Mouse (Mus musculus): ENCODE data around the gene Zfp787. TPM values are rescaled to one million over a fixed set of nuclear protein-coding genes. Genes with fewer than 3 reads are reported as not detected.
"Not testable (repeated sequence)": the region's sequence is repeated elsewhere in the genome, so short reads cannot be mapped to it uniquely, and the experiment has no call there.

Gene Zfp787
- 10 to 100 TPM; 25.1 to 27.3 TPM for total RNA-seq (2021)

DNA sequence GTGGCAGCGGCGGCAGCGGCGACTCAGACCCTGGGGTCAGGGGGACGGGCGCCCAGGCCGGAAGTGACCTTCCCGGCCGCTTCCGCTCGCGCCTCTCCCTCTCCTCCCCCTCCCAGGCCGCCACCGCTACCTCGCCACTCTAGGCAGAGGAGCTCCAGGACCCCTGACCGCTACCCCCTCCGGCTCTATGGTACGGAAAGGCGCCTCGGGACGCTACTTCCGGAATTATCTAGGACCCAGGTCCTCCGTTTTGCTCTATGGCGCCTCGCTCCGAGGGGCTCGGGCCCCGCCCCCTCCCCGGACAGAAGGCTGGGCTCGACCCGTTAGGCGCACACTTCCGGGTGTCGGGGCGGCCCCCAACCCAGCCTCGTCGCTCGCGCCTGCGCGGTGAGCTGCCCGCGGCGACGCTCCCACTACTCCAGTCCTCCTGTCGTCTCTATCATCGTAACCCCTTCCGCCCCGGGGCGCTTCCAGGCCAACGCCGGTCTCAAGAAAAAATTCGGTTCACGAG, at the start of gene Zfp787:
TSS of gene Zfp787 (minus strand) at position 97 of the 511 bp plus-strand sequence.
- intact Hi-C loops (cut with DNase I): loop anchor here (1.0 kb wide), 1 partner anchor 16 kb away; the partner anchor contains the start of gene Zfp444
- peak; percentile 97 to 98 for DNase-seq (ENCODE audit: low spot score in 2 of 2)

DNA sequence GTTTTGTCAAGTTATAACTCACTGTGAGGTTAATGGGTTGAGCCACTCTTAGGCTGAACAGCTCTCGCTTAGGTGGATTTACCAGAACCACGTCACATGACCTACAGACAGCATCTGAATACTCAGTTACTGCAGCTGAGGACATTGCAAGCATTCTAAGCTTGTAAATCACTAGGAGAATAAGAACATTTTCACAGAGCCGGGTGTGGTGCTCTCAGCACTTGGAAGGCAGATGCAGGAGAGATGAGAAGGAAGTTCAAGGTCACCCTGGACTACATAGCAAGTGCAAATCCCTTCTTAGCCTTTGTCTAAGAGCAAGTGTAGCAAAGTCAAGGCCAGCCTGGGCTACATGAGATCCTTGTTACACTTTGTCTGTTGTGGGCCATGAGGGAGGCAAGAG, 48.4 kb upstream of the Zfp787 start:
- no peak for DNase-seq (ENCODE audit: low spot score in 2 of 2)

DNA sequence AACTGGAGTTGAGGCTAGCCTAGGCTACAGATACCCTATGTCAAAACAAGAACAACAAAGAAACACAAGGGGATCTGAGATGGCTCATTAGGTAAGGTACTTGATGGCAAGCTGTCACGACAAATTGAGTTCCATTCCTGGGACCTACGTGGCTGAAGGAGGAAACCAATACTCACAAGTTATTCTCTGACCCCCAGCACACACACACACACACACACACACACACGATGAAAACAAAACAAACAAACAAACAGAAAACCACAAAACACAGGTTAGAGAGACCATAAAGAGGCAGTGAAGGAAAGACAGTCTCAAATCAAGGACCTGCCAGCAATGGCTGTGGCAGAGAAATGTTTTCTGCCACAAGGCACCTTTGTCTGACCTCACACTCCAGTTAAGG, 41.0 kb upstream of the Zfp787 start, which contains the start of gene Galp:
TSS of gene Galp (plus strand) at position 301 of the 400 bp plus-strand sequence.
- intact Hi-C loops (cut with DNase I): no loop called here
- no peak for DNase-seq (ENCODE audit: low spot score in 2 of 2)

More for the DNA sequence above, 48.4 kb upstream of the Zfp787 start:
- intact Hi-C loops (cut with DNase I): no loop called here

DNA sequence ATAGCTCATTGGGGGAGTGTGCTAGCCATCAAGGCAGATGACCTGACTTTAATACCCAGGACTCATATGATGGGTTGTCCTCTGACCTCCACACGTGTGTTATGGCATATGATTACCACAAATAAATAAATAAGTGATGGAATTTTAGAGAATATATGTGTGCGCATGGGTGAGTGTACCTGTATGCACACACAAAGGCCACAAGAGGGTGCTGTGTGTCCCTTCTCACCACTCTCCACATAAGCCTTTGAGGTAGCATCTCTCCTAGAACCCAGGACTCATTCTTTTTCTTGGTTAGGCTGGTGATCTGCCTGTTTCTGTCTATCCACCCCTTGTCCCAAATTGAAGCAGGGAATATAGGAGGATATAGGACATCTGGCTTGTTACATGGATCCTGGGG, 40.0 kb upstream of the Zfp787 start:
- no peak for DNase-seq (ENCODE audit: low spot score in 2 of 2)

DNA sequence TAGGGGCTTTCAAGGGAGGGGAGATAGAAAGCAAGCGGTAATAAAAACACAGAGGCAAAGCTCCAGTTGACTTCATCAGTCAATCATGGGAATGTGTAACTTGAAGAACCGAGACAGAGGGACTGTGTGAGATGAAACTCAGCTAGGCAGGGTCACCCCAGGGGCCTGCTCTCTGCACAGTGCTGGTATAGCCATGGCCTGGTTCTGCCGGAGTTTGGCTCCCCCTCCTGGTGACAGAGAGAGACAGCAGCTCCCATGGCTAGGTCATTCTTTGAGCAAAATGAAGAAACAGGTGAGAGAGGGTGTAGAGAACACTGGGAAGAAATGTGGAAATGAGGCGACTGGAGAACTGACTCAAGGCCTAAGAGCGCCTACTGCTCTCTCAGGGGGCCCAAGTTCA, 38.3 kb upstream of the Zfp787 start:
- peak; percentile 38 to 63 for DNase-seq (ENCODE audit: low spot score in 2 of 2)

More for the DNA sequence above, 40.0 kb upstream of the Zfp787 start:
- intact Hi-C loops (cut with DNase I): no loop called here

DNA sequence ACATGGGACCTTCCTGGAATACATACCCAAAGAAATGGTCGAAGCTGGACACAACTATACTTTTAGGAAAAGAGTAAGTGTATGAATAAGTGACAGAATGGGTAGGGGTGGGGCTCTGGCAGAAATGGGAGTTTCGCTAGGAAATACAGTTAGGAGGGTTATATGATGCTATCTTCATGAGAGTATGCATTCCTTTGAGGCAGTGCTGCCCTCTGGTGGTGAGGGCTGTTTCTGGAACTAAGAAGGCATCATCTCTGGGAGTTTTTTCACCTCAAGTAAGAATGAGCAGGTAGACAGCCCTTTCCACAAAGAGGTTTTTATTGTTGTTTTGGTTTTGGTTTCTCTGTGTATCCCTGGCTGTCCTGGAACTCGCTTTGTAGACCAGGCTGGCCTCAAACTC, 35.6 kb upstream of the Zfp787 start:
- intact Hi-C loops (cut with DNase I): loop anchor here (1.0 to 5.0 kb wide), 2 partner anchors 63 to 91 kb away; no protein-coding TSS in a partner anchor
- DNase-seq (ENCODE audit: low spot score in 2 of 2): peak; percentile 79 to 87

More for the DNA sequence above, 38.3 kb upstream of the Zfp787 start:
- intact Hi-C loops (cut with DNase I): loop anchor here (1.0 to 5.0 kb wide), 2 partner anchors 67 to 88 kb away; no protein-coding TSS in a partner anchor

DNA sequence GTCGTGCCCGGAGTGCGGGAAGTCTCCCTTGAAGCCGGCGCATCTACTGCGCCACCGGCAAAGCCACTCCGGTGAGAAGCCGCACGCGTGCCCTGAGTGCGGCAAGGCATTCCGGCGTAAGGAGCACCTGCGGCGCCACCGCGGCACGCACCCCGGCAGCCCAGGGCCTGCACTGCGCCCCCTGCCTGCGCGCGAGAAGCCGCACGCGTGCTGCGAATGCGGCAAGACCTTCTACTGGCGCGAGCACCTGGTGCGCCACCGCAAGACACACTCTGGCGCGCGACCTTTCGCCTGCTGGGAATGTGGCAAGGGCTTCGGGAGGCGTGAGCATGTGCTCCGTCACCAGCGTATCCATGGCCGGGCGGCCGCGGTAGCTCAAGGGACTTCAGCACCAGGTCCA, 33.7 kb upstream of the Zfp787 start:
- DNase-seq (ENCODE audit: low spot score in 2 of 2): no peak
- intact Hi-C loops (cut with DNase I): no loop called here

DNA sequence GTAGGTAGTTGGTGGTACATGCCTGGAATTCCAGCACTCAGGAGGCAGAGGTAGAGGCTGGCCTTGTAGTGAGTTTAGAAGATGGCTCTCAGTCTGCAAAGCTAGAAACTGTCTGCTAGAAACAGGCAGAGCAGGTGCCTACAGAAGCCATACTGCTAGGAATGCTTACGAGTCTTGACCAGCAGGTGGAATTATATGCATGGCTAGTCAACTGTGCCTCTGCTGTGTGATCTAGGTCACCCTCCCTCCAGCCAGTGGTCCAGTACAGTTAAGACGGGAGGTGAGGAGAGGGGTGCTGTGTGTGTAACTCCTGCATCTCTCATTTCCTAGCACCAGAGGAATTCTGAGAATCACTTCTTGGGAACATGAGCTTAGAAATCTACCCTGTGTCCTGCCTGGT, 31.0 kb upstream of the Zfp787 start:
- no peak for DNase-seq (ENCODE audit: low spot score in 2 of 2)
- intact Hi-C loops (cut with DNase I): loop anchor here (1.0 kb wide), 1 partner anchor 12 kb away; no protein-coding TSS in a partner anchor

DNA sequence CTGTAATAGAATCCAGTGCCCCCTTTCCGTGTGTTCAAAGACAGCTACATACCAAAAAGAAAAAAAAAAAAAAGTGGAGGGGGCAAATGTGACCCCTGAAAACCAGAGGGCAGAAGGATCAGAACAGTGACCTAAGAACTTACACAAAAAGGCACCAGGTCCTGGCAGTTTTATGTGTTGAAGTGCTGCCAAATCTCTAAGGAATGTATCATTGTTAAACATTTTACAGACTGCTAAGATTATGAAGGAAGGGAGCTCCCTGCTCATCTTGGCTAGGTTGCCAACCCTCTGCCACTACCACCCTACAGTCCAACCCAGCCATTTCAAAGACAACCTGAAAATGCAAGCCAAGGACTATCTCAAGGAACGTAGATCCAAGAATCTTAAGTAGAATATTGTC, 30.4 kb upstream of the Zfp787 start:
- intact Hi-C loops (cut with DNase I): loop anchor here (1.0 kb wide), 1 partner anchor 12 kb away; no protein-coding TSS in a partner anchor
- no peak for DNase-seq (ENCODE audit: low spot score in 2 of 2)

DNA sequence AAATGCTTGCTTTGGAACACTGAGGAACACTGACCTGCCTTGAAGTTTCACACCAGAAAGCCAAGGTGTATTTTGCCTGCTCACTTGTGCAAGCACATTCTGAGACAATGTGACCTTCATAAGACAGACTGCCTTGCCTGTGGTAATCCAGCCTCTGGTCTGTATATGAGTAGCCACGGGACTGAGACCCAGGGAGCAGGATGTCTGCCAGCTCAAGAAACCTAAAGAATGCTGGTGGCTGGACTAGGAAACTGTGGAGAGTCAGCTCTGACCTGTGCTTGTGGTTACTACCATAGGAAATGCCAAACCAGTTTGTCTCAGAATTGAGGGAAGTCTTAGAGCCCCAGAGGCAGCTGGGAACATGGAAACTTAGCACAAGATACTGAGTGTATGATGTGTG, 29.6 kb upstream of the Zfp787 start:
- intact Hi-C loops (cut with DNase I): no loop called here
- DNase-seq (ENCODE audit: low spot score in 2 of 2): no peak

DNA sequence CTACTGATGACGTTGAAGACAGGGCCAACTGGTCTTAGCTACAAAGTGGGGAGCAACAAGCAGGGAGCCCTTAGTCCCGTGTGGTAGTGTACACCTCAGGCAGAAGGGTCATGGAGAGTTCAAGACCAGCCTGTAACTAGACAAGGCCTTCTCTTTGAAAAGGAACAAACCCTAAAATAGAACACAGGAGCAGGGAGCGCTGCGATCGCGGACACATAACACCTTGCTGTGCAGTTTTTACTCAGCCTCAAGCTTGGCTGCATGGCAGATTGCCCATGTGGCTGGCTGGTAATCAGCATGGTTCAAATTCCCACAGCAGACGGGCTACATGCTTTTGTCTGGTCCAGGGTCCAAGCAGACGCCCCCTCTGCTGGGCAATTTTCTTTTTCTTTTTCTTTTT, 28.7 kb upstream of the Zfp787 start:
- intact Hi-C loops (cut with DNase I): no loop called here
- DNase-seq (ENCODE audit: low spot score in 2 of 2): no peak

DNA sequence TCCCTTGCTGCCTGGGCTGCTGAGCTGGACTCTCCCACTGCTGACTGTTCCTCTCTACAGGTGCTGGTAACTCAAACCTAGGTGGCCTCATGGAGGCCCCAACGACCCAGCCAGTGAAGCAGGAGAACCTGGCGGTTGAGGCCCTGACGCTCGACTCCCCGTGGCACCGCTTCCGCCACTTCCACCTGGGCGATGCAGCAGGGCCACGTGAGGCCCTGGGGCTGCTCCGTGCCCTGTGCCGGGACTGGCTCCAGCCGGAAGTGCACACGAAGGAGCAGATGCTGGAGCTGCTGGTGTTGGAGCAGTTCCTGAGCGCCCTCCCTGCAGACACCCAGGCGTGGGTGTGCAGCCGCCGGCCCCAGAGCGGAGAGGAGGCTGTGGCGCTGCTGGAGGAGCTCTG, 28.0 kb upstream of the Zfp787 start:
- intact Hi-C loops (cut with DNase I): no loop called here
- no peak for DNase-seq (ENCODE audit: low spot score in 2 of 2)

DNA sequence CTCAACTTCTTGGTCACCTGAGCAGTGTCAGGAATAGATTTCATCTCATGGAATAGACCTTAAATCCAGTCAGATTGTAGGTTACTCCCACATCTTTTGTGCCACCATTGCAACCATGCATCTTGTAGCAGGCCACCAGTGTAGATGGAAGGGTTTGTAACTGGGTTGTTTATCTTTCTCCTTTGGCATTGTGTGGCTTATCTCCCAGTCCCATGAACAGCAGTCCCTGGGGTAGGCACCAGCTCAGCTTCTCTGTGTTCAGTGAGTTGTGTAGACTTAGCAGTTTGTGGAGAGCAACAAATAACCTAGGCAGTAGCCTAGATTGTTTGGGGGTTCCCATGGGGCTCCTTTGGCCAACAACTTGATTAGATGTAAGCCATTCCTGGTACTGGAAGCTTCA, 27.1 kb upstream of the Zfp787 start:
- DNase-seq (ENCODE audit: low spot score in 2 of 2): no peak
- intact Hi-C loops (cut with DNase I): no loop called here

DNA sequence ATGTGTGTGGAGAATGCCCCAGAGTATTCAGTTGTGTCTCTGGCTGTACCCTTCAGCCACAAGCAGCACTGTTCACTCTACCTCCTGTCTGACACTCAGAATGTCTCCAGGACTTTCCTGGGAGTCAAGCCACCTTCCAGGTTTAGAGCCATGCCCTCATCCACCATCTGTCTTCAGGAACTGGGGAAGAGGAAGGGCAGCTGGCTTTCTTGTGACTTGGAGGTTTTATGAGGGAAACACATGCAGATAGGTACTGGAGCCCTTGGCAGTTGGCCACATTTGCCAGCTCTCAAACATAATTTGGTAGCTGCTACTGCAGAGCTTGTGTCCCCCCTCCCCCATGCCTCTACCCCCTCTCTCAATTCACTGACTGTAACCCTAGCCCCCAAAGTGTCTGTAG, 23.2 kb upstream of the Zfp787 start:
- intact Hi-C loops (cut with DNase I): loop anchor here (10.0 kb wide), 1 partner anchor 1094 kb away; the partner anchor contains the start of gene Epn1
- no peak for DNase-seq (ENCODE audit: low spot score in 2 of 2)

DNA sequence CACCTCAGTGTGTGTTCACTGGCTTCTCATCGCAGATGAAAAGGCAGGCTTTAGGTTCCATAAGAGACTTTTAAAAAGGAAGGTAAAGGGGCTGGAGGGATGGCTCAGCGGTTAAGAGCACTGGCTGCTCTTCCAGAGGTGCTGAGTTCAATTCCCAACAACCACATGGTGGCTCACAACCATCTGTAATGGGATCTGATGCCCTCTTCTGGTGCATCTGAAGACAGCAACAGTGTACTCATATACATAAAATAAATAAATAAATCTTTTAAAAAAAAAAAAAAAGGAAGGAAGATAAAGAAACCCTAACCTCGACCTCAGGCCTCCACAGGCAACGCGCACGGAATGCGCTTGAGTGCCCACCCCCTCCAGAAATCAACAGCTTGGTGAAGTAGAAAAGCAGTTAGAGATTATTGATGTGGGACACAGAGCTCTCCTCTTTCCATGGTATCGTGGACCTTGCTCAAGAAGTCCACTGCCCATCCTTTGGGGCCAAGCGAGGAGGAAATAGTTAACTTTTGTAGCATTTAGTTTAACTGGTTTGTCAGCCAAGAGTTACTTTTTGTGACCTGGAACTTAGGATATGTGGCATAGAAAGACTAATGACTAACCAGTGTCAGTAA, 18.7 kb upstream of the Zfp787 start:
- intact Hi-C loops (cut with DNase I): loop anchor here (1.0 to 10.0 kb wide), 3 partner anchors 12 to 1090 kb away; partner anchors contain the start of gene Epn1
- not testable (repeated sequence) for DNase-seq (ENCODE audit: low spot score in 2 of 2)

DNA sequence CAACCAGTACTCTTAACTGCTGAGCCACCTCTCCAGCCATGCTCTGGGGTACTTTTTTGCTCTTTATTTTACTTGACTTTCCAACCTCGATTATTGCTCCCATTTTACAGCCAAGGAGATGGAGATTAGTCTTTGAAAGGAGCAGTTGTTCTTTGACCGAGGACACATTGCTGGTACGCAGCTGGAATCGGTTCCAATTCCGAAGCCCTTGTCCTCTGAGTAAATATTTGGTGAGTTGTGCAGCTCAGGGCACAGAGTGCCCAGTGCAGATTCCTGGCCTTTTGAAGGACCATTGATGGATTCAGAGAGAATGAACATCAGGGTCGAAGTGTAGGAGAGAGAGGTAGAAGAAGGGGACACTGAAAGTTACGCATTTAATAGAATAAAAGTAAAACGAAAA, 18.1 kb upstream of the Zfp787 start:
- intact Hi-C loops (cut with DNase I): loop anchor here (1.0 to 10.0 kb wide), 3 partner anchors 12 to 1089 kb away; partner anchors contain the start of gene Epn1

DNA sequence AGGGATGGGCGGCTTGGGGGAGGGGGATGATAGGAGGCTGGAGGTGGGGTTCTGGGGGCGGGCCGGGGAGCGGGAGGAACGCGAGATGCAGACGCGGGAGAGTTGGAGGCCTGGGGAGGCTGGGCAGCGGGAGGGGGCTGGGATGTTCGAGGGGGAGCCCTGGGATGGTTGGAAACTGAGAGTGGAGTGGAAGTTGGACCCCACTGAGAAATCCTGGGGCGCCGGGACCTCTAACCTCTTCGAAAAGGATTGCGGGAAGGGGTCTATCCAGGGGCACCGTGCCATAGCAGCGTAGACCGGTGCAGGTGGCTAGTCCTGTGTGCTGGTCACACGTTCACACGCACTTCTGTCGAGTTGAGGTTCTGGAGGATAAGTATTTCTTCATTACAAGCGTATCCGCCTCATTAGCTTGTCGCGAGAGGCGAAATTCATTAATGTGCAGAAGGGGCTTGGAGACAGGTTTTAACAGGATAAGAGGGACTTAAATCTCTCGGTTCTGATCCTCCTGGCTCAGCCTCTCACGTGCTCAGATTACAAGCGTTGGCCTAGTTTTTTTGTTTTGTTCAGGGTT, 17.0 kb upstream of the Zfp787 start:
- peak in 1 of 2 experiments; percentile 30 for DNase-seq (ENCODE audit: low spot score in 2 of 2)
- intact Hi-C loops (cut with DNase I): loop anchor here (1.0 to 10.0 kb wide), 4 partner anchors 17 to 1088 kb away; partner anchors contain the start of genes Epn1 and Zfp787

More for the DNA sequence above, 18.1 kb upstream of the Zfp787 start:
- DNase-seq (ENCODE audit: low spot score in 2 of 2): no peak

DNA sequence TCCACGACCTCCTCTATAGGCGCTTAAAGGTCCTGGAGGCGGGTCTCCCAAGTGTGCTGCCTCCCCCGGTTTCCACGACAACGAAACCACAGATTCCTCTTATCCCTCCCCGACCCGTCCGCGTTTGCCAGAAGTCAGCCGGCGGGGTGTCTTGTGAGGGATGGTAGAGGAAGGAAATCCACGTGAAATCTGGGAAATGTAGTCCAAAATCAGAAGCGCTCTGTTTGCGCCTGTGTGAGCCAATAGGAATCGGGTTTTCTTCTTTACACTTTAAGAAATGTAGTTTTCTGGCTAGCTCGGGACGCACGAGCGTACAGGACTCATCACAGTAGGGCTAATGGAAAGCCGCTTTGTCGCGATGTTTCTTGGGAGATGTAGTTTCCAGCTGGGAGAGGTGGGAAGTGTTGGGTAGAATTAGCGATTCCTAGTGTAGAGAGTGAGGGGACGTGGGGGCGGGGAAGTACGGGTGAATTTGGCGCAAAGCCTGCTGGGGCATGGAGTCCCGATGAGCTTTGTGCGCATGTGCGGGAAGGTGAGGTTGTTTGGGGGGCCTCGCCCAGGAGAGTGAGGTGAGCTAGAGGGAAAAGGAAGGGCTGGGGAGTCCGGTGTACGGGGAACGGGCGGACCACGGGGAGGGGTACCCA, 16.3 kb upstream of the Zfp787 start, which contains the start of gene Zfp444:
TSS of gene Zfp444 (plus strand) at position 221 of the 644 bp plus-strand sequence.
- intact Hi-C loops (cut with DNase I): loop anchor here (1.0 to 10.0 kb wide), 4 partner anchors 17 to 1087 kb away; partner anchors contain the start of genes Epn1 and Zfp787
- peak; percentile 99 to 100 for DNase-seq (ENCODE audit: low spot score in 2 of 2)

DNA sequence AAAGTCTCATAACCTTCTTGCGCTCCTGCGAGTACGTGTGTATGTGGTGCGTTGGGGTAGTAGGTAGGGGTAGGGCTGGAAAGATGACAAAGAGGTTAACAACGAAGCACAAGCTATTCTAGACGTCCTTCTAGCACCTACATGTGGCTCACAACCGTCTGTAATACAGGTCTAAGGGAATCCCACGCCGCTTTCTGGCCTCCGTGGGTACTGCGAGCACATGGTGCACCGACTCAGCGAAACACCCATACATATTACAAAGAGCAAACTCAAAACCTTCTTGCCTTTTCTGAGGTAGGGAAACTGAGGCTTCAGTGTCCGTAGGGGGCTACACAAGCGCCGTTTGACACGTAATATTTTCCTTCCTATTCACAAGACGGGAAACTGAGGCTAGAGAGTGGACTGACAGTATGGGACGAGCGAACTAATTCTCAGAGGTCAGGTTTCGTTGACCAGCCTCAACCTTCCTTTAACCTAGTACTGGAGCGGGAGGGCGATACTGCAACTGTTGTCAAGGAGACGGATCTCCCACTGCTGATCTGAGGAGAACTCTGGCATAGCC, 15.7 kb upstream of the Zfp787 start:
- intact Hi-C loops (cut with DNase I): loop anchor here (1.0 to 10.0 kb wide), 4 partner anchors 16 to 1087 kb away; partner anchors contain the start of genes Epn1 and Zfp787
- peak; percentile 52 to 76 for DNase-seq (ENCODE audit: low spot score in 2 of 2)
